11 mouse cellular contexts compared by ENCODE assay signal in genomic region chr17:34109806-34110195, GRCm38 (mm10). TPM values are rescaled to one million over a fixed set of nuclear protein-coding genes. Genes with fewer than 3 reads are reported as not detected.
DNase-seq lines count a peak whose midpoint lies in the region; ATAC-seq and TF ChIP-seq lines count a peak whose summit lies in the region.
"Had no signal": no experiment of that assay in that cellular context is flagged by ENCODE, and none has a peak within 500 bp of the region (broad histone marks: within the 10 kb centered on the region; RNA-seq: fewer than 3 reads in every experiment).

No protein-coding gene starts in this region.

- no peak overlapping the region for H3K4me3 ChIP-seq in heart, postnatal 0 days (ENCODE audit: low read depth, low read length)
- H3K4me3 ChIP-seq in heart, adult 2 months = no peak overlapping the region
- H3K4me3 ChIP-seq in MEL (ENCODE audit: control insufficient read depth in 1 of 2, insufficient read depth in 1 of 2, low read depth in 2 of 2, low read length in 2 of 2) = no peak overlapping the region
- H3K4me3 ChIP-seq in forebrain, embryonic 16.5 days (replicated peaks; ENCODE audit: low read length) = no peak overlapping the region

- H3K27me3 ChIP-seq in heart, postnatal 0 days (ENCODE audit: control insufficient read depth, insufficient read depth, low read length) = no peaks in the 10 kb centered on the region
- no peaks in the 10 kb centered on the region for H3K27me3 ChIP-seq in heart, adult 2 months (ENCODE audit: control insufficient read depth, insufficient read depth, low read length)
- H3K27me3 ChIP-seq in MEL (ENCODE audit: control insufficient read depth in 1 of 2, insufficient read depth in 2 of 2, low read length in 2 of 2) = no peaks in the 10 kb centered on the region
- H3K27me3 ChIP-seq in forebrain, embryonic 16.5 days (replicated peaks; ENCODE audit: control insufficient read depth, insufficient read depth, low read length) = no peaks in the 10 kb centered on the region

- 72% methylated on average over 3 of the region's 3 CpGs for WGBS in heart, postnatal 0 days
- 71% methylated on average over 3 of the region's 3 CpGs for WGBS in heart, adult 2 months
- WGBS in forebrain, embryonic 16.5 days = 61% methylated on average over 3 of the region's 3 CpGs

- ATAC-seq in heart, postnatal 0 days (ENCODE audit: insufficient read depth, low read depth) = peak; percentile 28; the same call in 1 of the 2 replicates
- ATAC-seq in forebrain, embryonic 16.5 days = peak; percentile 43
- ATAC-seq in megakaryocyte progenitor cell, adult 5-6 weeks (replicated peaks; ENCODE audit: poor library complexity) = peak; percentile 19; the same call in 1 of the 2 replicates

- H3K4me1 ChIP-seq in heart, postnatal 0 days (ENCODE audit: control insufficient read depth, insufficient read depth) = no peaks in the 10 kb centered on the region
- H3K4me1 ChIP-seq in heart, adult 2 months (ENCODE audit: control insufficient read depth, insufficient read depth, low read length) = 0 out of 2 replicates have a peak, but pooled peaks cover under 1% of the 10 kb centered on the region
- H3K4me1 ChIP-seq in MEL (ENCODE audit: control insufficient read depth in 1 of 2, insufficient read depth in 2 of 2, low read length in 2 of 2) = no peaks in the 10 kb centered on the region
- peaks cover 8% of the 10 kb centered on the region for H3K4me1 ChIP-seq in forebrain, embryonic 16.5 days (replicated peaks; ENCODE audit: control insufficient read depth, insufficient read depth, low read length)

- peaks cover 5% of the 10 kb centered on the region; the same call in 1 of the 2 replicates for H3K9me3 ChIP-seq in heart, postnatal 0 days (replicated peaks; ENCODE audit: control insufficient read depth, low read length)
- H3K9me3 ChIP-seq in MEL (replicated peaks; ENCODE audit: insufficient read depth, low read length) = no peaks in the 10 kb centered on the region
- H3K9me3 ChIP-seq in forebrain, embryonic 16.5 days (ENCODE audit: control insufficient read depth, low read length) = no peaks in the 10 kb centered on the region

- DNase-seq in heart, postnatal 0 days (ENCODE audit: low spot score) = no peak
- DNase-seq in heart, adult 2 months = no peak
- DNase-seq in MEL (ENCODE audit: low read depth, low spot score) (peak; percentile 48), adipocyte (ENCODE audit: low spot score) (no peak)
- DNase-seq in left cerebral cortex, adult 18-20 months (ENCODE audit: low spot score in 2 of 2) = no peak
- no peak for DNase-seq in right cerebral cortex, postnatal 25 days
- DNase-seq: cerebellum, adult 11 months; kidney, postnatal 4 days had no signal

- H3K4me2 ChIP-seq in heart, postnatal 0 days (ENCODE audit: low read depth, low read length) = no peak overlapping the region
- H3K4me2 ChIP-seq in forebrain, embryonic 16.5 days (ENCODE audit: low read length) = no peak overlapping the region

- no peak for TF ChIP-seq RAD21 in MEL (IDR thresholded peaks at IDR 0.05; ENCODE audit: low read depth, low read length)

- intact Hi-C loops in heart, adult 2 months (cut with DNase I) = loop anchor here (10.0 kb wide), 2 partner anchors 125 to 495 kb away; partner anchors contain the start of genes Agpat1, H2-Ob and Rnf5

- TF ChIP-seq POLR2A in heart, adult 2 months (IDR thresholded peaks at IDR 0.05; ENCODE audit: insufficient read depth, low read depth, low read length) = no peak
- TF ChIP-seq POLR2A in MEL (IDR thresholded peaks at IDR 0.05; ENCODE audit: control insufficient read depth in 1 of 2, insufficient read depth in 1 of 2, low read depth in 1 of 2, low read length in 2 of 2, poor library complexity in 1 of 2) = no peak; a peak in 1 of 4 replicates

- peak overlapping the region; percentile 34; the same call in 1 of the 2 replicates for H3K27ac ChIP-seq in heart, postnatal 0 days (ENCODE audit: low read depth)
- H3K27ac ChIP-seq in heart, adult 2 months = no peak overlapping the region
- no peak overlapping the region for H3K27ac ChIP-seq in MEL (ENCODE audit: control insufficient read depth, low read depth, low read length)
- peak overlapping the region; percentile 49; the same call in 1 of the 2 replicates for H3K27ac ChIP-seq in forebrain, embryonic 16.5 days (ENCODE audit: low read length)

- no peak for TF ChIP-seq CTCF in heart, postnatal 0 days (IDR thresholded peaks at IDR 0.05; ENCODE audit: low read depth)
- no peak for TF ChIP-seq CTCF in heart, adult 2 months (IDR thresholded peaks at IDR 0.05)
- TF ChIP-seq CTCF in MEL (IDR thresholded peaks at IDR 0.05 in 2 of 3, conservative IDR thresholded peaks at IDR 0.05 in 1 of 3; ENCODE audit: control insufficient read depth in 1 of 3, insufficient read depth in 1 of 3, low read depth in 2 of 3, low read length in 3 of 3, poor library complexity in 1 of 3, severe bottlenecking in 1 of 3) = no peak

- TF ChIP-seq EP300 in heart, postnatal 0 days (IDR thresholded peaks at IDR 0.05; ENCODE audit: low read depth) = no peak
- TF ChIP-seq EP300 in heart, adult 2 months (IDR thresholded peaks at IDR 0.05; ENCODE audit: insufficient read depth, low read depth, low read length) = no peak
- TF ChIP-seq EP300 in MEL (IDR thresholded peaks at IDR 0.05; ENCODE audit: low read depth in 1 of 2, low read length in 2 of 2) = no peak

- no peak overlapping the region for H3K9ac ChIP-seq in heart, postnatal 0 days (replicated peaks; ENCODE audit: low read depth, low read length)
- no peak overlapping the region for H3K9ac ChIP-seq in heart, adult 2 months (ENCODE audit: low read depth, low read length)
- no peak overlapping the region for H3K9ac ChIP-seq in MEL (ENCODE audit: control insufficient read depth, low read depth, low read length, poor library complexity, severe bottlenecking)
- H3K9ac ChIP-seq in forebrain, embryonic 16.5 days (replicated peaks; ENCODE audit: low read depth, low read length) = no peak overlapping the region

- H3K79me2 ChIP-seq in heart, adult 2 months (replicated peaks; ENCODE audit: control insufficient read depth, insufficient read depth, low read length) = no peaks in the 10 kb centered on the region
- H3K79me2 ChIP-seq in MEL (ENCODE audit: control insufficient read depth, insufficient read depth, low read length, poor library complexity) = peaks cover 3% of the 10 kb centered on the region

- peaks cover 53% of the 10 kb centered on the region for H3K36me3 ChIP-seq in heart, postnatal 0 days (replicated peaks; ENCODE audit: control insufficient read depth, insufficient read depth, low read length)
- H3K36me3 ChIP-seq in heart, adult 2 months (ENCODE audit: control insufficient read depth, insufficient read depth, low read length) = peaks cover 30% of the 10 kb centered on the region
- H3K36me3 ChIP-seq in MEL (ENCODE audit: control insufficient read depth in 1 of 2, insufficient read depth in 2 of 2, low read length in 2 of 2) = peaks cover 3 to 23% of the 10 kb centered on the region in 2 experiments
- peaks cover 36% of the 10 kb centered on the region for H3K36me3 ChIP-seq in forebrain, embryonic 16.5 days (ENCODE audit: control insufficient read depth, insufficient read depth)

RNA-seq across cellular contexts. Expression of gene H2-DMa, which starts 9.5 kb away (rescaled TPM):
- 2.6 and 7.2 TPM in 2 replicates for total RNA-seq in heart, postnatal 0 days (2014; rRNA removed; ENCODE audit: low replicate concordance)
- 4.2 and 4.6 TPM in 2 replicates for polyA plus RNA-seq in heart, postnatal 0 days (2015; fragmentation: Nextera tagmentation; extraction: Ambion mirVana)
- 1 to 10 TPM; 4.0 to 7.5 TPM for total RNA-seq in heart, adult 2 months (2021)
- polyA plus RNA-seq in heart, adult 2 months (2012; rRNA removed) = 12.2 and 21.3 TPM in 2 replicates
- 26.1 and 38.3 TPM in 2 replicates for total RNA-seq in MEL (2012; rRNA removed)
- polyA plus RNA-seq in MEL (2012; ENCODE audit: insufficient read depth in 1 of 2, insufficient read length in 2 of 2, low read depth in 1 of 2, low replicate concordance in 2 of 2, missing spikeins in 1 of 2) = 10 to 100 TPM in 1 of 2 experiments, not detected in 1; 38.7 TPM
- 12.1 and 15.8 TPM in 2 replicates for polyA plus RNA-seq in forebrain, embryonic 16.5 days (2015; fragmentation: Nextera tagmentation; extraction: Ambion mirVana)
- total RNA-seq in megakaryocyte progenitor cell, adult 5-6 weeks (2015) = 72.0 and 74.5 TPM in 2 replicates
- total RNA-seq in megakaryocyte progenitor cell, adult 5-6 weeks (2017) = 56.5 and 61.1 TPM in 2 replicates
- 10 to 100 TPM; 22.3 to 26.5 TPM for total RNA-seq in left cerebral cortex, adult 18-20 months (2021)

RNA-seq across cellular contexts. Expression of gene Brd2, which starts 12.6 kb away (rescaled TPM):
- total RNA-seq in heart, postnatal 0 days (2014; rRNA removed; ENCODE audit: low replicate concordance) = 83.2 and 87.5 TPM in 2 replicates
- 33.4 and 38.4 TPM in 2 replicates for polyA plus RNA-seq in heart, postnatal 0 days (2015; fragmentation: Nextera tagmentation; extraction: Ambion mirVana)
- 10 to 100 TPM; 67.6 to 71.1 TPM for total RNA-seq in heart, adult 2 months (2021)
- 78.9 and 118 TPM in 2 replicates for polyA plus RNA-seq in heart, adult 2 months (2012; rRNA removed)
- total RNA-seq in MEL (2012; rRNA removed) = 97.2 and 99.5 TPM in 2 replicates
- polyA plus RNA-seq in MEL (2012; ENCODE audit: insufficient read depth in 1 of 2, insufficient read length in 2 of 2, low read depth in 1 of 2, low replicate concordance in 2 of 2, missing spikeins in 1 of 2) = 100 to 1,000 TPM; 189 to 252 TPM
- 130 and 132 TPM in 2 replicates for polyA plus RNA-seq in forebrain, embryonic 16.5 days (2015; fragmentation: Nextera tagmentation; extraction: Ambion mirVana)
- total RNA-seq in megakaryocyte progenitor cell, adult 5-6 weeks (2015) = 269 and 306 TPM in 2 replicates
- 260 and 284 TPM in 2 replicates for total RNA-seq in megakaryocyte progenitor cell, adult 5-6 weeks (2017)
- total RNA-seq in left cerebral cortex, adult 18-20 months (2021) = 100 to 1,000 TPM; 177 to 179 TPM

RNA-seq across cellular contexts. Expression of gene H2-Oa, which starts 17.7 kb away (rescaled TPM):
- not detected in 2 replicates for total RNA-seq in heart, postnatal 0 days (2014; rRNA removed; ENCODE audit: low replicate concordance)
- not detected in 2 replicates for polyA plus RNA-seq in heart, postnatal 0 days (2015; fragmentation: Nextera tagmentation; extraction: Ambion mirVana)
- under 1 TPM; 0.20 to 0.29 TPM for total RNA-seq in heart, adult 2 months (2021)
- 0.79 and 3.2 TPM in 2 replicates for polyA plus RNA-seq in heart, adult 2 months (2012; rRNA removed)
- total RNA-seq in MEL (2012; rRNA removed) = 2.2 and 2.6 TPM in 2 replicates
- polyA plus RNA-seq in MEL (2012; ENCODE audit: insufficient read depth in 1 of 2, insufficient read length in 2 of 2, low read depth in 1 of 2, low replicate concordance in 2 of 2, missing spikeins in 1 of 2) = 1 to 10 TPM in 1 of 2 experiments, not detected in 1; 3.9 TPM
- 0.22 and 0.28 TPM in 2 replicates for polyA plus RNA-seq in forebrain, embryonic 16.5 days (2015; fragmentation: Nextera tagmentation; extraction: Ambion mirVana)
- 7.7 and 9.6 TPM in 2 replicates for total RNA-seq in megakaryocyte progenitor cell, adult 5-6 weeks (2015)
- total RNA-seq in megakaryocyte progenitor cell, adult 5-6 weeks (2017) = 2.7 TPM in 2 replicates
- not detected for total RNA-seq in left cerebral cortex, adult 18-20 months (2021)
- polyA plus RNA-seq: G1E had no signal

RNA-seq across cellular contexts. Expression of gene H2-DMb2, which starts 33.3 kb away (rescaled TPM):
- 1.5 TPM in 1 of 2 replicates, not detected in the other for total RNA-seq in heart, postnatal 0 days (2014; rRNA removed; ENCODE audit: low replicate concordance)
- 0.33 and 0.38 TPM in 2 replicates for polyA plus RNA-seq in heart, postnatal 0 days (2015; fragmentation: Nextera tagmentation; extraction: Ambion mirVana)
- 1 to 10 TPM; 2.1 to 2.3 TPM for total RNA-seq in heart, adult 2 months (2021)
- 2.3 and 7.6 TPM in 2 replicates for polyA plus RNA-seq in heart, adult 2 months (2012; rRNA removed)
- 0.77 and 0.82 TPM in 2 replicates for total RNA-seq in MEL (2012; rRNA removed)
- 1 to 10 TPM in 1 of 2 experiments, not detected in 1; 1.5 TPM for polyA plus RNA-seq in MEL (2012; ENCODE audit: insufficient read depth in 1 of 2, insufficient read length in 2 of 2, low read depth in 1 of 2, low replicate concordance in 2 of 2, missing spikeins in 1 of 2)
- polyA plus RNA-seq in forebrain, embryonic 16.5 days (2015; fragmentation: Nextera tagmentation; extraction: Ambion mirVana) = 0.43 and 0.90 TPM in 2 replicates
- 3.9 and 5.8 TPM in 2 replicates for total RNA-seq in megakaryocyte progenitor cell, adult 5-6 weeks (2015)
- 6.7 and 8.5 TPM in 2 replicates for total RNA-seq in megakaryocyte progenitor cell, adult 5-6 weeks (2017)
- 1 to 10 TPM; 1.2 to 1.8 TPM for total RNA-seq in left cerebral cortex, adult 18-20 months (2021)
- total RNA-seq: G1E had no signal
- polyA plus RNA-seq: G1E had no signal

RNA-seq across cellular contexts. Expression of gene H2-DMb1, which starts 43.1 kb away (rescaled TPM):
- 0.19 TPM in 1 of 2 replicates, not detected in the other for total RNA-seq in heart, postnatal 0 days (2014; rRNA removed; ENCODE audit: low replicate concordance)
- 0.65 and 0.90 TPM in 2 replicates for polyA plus RNA-seq in heart, postnatal 0 days (2015; fragmentation: Nextera tagmentation; extraction: Ambion mirVana)
- 1 to 10 TPM; 1.6 to 2.2 TPM for total RNA-seq in heart, adult 2 months (2021)
- 8.9 and 19.1 TPM in 2 replicates for polyA plus RNA-seq in heart, adult 2 months (2012; rRNA removed)
- not detected in 2 replicates for total RNA-seq in MEL (2012; rRNA removed)
- polyA plus RNA-seq in MEL (2012; ENCODE audit: insufficient read depth in 1 of 2, insufficient read length in 2 of 2, low read depth in 1 of 2, low replicate concordance in 2 of 2, missing spikeins in 1 of 2) = under 1 TPM in 1 of 2 experiments, not detected in 1; 0.67 TPM
- 0.66 and 0.98 TPM in 2 replicates for polyA plus RNA-seq in forebrain, embryonic 16.5 days (2015; fragmentation: Nextera tagmentation; extraction: Ambion mirVana)
- 36.2 and 39.4 TPM in 2 replicates for total RNA-seq in megakaryocyte progenitor cell, adult 5-6 weeks (2015)
- 47.0 and 60.3 TPM in 2 replicates for total RNA-seq in megakaryocyte progenitor cell, adult 5-6 weeks (2017)
- total RNA-seq in left cerebral cortex, adult 18-20 months (2021) = 1 to 10 TPM; 2.2 to 2.7 TPM

Comparison
In these comparisons a context has a peak if more than half of its experiments do, and no peak if none do; other contexts are left out.
1. H3K27ac ChIP-seq: peak in heart, postnatal 0 days (single experiment) and forebrain, embryonic 16.5 days (single experiment); none in heart, adult 2 months (single experiment) and MEL (single experiment).
2. Peak in every context shown above with its lines, with median percentiles within 50 percentile points of each other: ATAC-seq.